Mouse (Mus musculus): ENCODE data around the gene Prm1.

DNA sequence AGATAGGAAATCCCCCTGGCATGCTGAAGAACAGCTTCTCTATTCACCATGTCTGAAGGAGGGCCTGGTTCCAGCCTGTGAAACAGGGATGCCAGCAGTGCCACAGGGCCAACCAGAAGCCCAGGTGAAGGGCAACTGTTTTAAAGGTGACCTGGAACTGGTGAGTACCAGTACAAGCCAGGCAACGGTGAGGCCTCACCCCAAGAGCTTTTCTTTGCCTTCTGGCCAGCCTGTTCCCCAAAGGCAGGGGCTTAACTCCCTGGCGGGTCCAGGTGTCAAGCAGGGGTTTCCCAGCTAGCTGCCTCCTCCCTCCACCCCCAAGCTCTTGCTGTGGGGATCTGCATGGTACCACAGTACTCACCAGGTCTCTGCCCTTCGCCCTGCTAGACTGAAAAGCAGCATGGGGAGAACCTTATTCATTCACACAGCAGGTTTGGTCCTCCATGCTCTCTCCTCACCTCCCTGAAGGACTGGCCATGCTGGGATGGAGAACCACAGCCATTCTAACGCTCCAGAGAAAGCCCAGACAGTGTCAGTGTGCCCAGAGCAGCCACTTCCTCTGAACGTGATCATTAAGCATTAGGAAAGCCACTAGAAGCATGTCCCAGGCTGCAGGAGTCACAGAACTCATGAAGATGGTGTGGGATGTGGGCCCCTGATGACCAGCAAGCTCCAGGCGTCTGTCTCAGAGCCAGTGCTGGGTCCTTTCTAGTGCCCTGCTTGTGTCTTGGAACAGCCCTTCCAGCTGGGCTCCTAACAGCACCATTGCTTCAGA is 23.1 kb downstream of the Prm1 start:
- TF ChIP-seq CHD2 (IDR thresholded peaks at IDR 0.05; ENCODE audit: low read depth, low read length) (no peak), ZNF384 (IDR thresholded peaks at IDR 0.05; ENCODE audit: low read depth, low read length) (no peak), ZC3H11A (IDR thresholded peaks at IDR 0.05; ENCODE audit: borderline replicate concordance, low read depth, low read length) (no peak), MAFK (IDR thresholded peaks at IDR 0.05; ENCODE audit: insufficient read depth, low read depth, low read length) (no peak)

Data from ES-E14 (cell line).